Mouse (Mus musculus) layer of hippocampus, adult 8-10 months (tissue): ENCODE measurements at regions not wholly inside any gene's neighbourhood (a gene's known extent, or its start where the extent isn't known, plus 50 kb on each side); places are given as distances from the start of the nearest gene placed in this dataset.

Source experiments
- DNase-seq, 2 experiments: peaks; one replicate each; pipeline ENCODE4 v3.0.0; 2022; ENCODE audit warnings: low spot score in 2 of 2

GRCm38 (mm10) chr8:79587258-79587657 lies 52.2 kb upstream of the Otud4 start:
- DNase-seq: peak in 1 of 2 experiments; percentile 7

GRCm38 (mm10) chr8:79584966-79585365 lies 54.5 kb upstream of the Otud4 start:
- peak in 1 of 2 experiments; percentile 55 for DNase-seq

- DNase-seq: no peak
Measured at GRCm38 (mm10) chr8:79583326-79583725, 56.1 kb upstream of the Otud4 start.

GRCm38 (mm10) chr8:79582195-79582594 lies 57.2 kb upstream of the Otud4 start:
- DNase-seq: no peak

- no peak for DNase-seq
Measured at GRCm38 (mm10) chr8:79576086-79576485, 63.3 kb upstream of the Otud4 start.

- DNase-seq: peak in 1 of 2 experiments; percentile 14
Measured at GRCm38 (mm10) chr8:79575175-79575734, 64.2 kb upstream of the Otud4 start.

- no peak for DNase-seq
Measured at GRCm38 (mm10) chr8:79573491-79573890, 65.9 kb upstream of the Otud4 start.

- DNase-seq: no peak
Measured at GRCm38 (mm10) chr8:79572526-79572925, 66.9 kb upstream of the Otud4 start.

- DNase-seq: no peak
Measured at GRCm38 (mm10) chr8:79563101-79563500, 76.3 kb upstream of the Otud4 start.

GRCm38 (mm10) chr8:79562669-79563068 lies 76.7 kb upstream of the Otud4 start:
- DNase-seq: no peak

GRCm38 (mm10) chr8:79562071-79562581 lies 77.3 kb upstream of the Otud4 start:
- no peak for DNase-seq

- DNase-seq: no peak
Measured at GRCm38 (mm10) chr8:79561269-79562063, 78.0 kb upstream of the Otud4 start.

- peak in 1 of 2 experiments; percentile 19 for DNase-seq
Measured at GRCm38 (mm10) chr8:79559516-79559915, 79.9 kb upstream of the Otud4 start.

- DNase-seq: no peak
Measured at GRCm38 (mm10) chr8:79554311-79554710, 85.1 kb upstream of the Otud4 start.

GRCm38 (mm10) chr8:79550151-79550550 lies 89.3 kb upstream of the Otud4 start:
- no peak for DNase-seq

- no peak for DNase-seq
Measured at GRCm38 (mm10) chr8:79548156-79548555, 91.3 kb upstream of the Otud4 start.

- no peak for DNase-seq
Measured at GRCm38 (mm10) chr8:79545866-79546373, 93.5 kb upstream of the Otud4 start.

GRCm38 (mm10) chr8:79542461-79542860 lies 97.0 kb upstream of the Otud4 start:
- no peak for DNase-seq

GRCm38 (mm10) chr8:79540053-79540452 lies 99.4 kb upstream of the Otud4 start:
- no peak for DNase-seq

GRCm38 (mm10) chr8:79534271-79534889 lies 105.0 kb upstream of the Otud4 start:
- peak; percentile 4 to 7 for DNase-seq

GRCm38 (mm10) chr8:79529556-79529955 lies 109.9 kb upstream of the Otud4 start:
- no peak for DNase-seq

GRCm38 (mm10) chr8:79522040-79522439 lies 117.4 kb upstream of the Otud4 start:
- DNase-seq: no peak
